Mouse (Mus musculus): ENCODE measurements around the gene Slc5a11.

DNA sequence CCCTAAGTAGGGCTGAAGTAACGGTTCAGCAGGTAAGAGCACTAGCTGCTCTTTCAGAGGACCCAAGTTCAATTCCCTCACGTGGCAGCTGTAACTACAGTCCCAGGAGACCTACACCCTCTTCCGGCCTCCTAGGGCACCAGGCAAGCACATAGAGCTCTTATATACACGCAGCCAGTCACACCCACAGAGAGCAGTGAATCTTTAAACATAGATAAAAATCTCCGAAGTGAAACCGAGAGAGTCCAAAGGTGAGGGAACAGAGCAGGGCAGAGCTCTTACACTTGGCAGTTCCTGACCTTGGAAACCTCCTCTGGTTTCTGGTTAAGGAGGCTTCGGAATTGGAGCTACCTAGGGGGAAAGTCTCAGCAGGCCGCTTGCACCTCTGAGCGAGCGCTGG lies 15.9 kb upstream of the Slc5a11 start:
- TF ChIP-seq CTCF (IDR thresholded peaks at IDR 0.05; ENCODE audit: low read depth, low read length) (no peak), GATA2 (IDR thresholded peaks at IDR 0.05; ENCODE audit: borderline replicate concordance, low read depth, low read length) (no peak), TAL1 (conservative IDR thresholded peaks at IDR 0.05; ENCODE audit: low read depth, low read length) (no peak)
